Mouse (Mus musculus): ENCODE results near the gene Shroom3. TPM values are rescaled to one million over a fixed set of nuclear protein-coding genes. Genes with fewer than 3 reads are reported as not detected.

Gene Shroom3
- total RNA-seq, 2 experiments from 2014 or later = 1.7 to 2.7 TPM

DNA sequence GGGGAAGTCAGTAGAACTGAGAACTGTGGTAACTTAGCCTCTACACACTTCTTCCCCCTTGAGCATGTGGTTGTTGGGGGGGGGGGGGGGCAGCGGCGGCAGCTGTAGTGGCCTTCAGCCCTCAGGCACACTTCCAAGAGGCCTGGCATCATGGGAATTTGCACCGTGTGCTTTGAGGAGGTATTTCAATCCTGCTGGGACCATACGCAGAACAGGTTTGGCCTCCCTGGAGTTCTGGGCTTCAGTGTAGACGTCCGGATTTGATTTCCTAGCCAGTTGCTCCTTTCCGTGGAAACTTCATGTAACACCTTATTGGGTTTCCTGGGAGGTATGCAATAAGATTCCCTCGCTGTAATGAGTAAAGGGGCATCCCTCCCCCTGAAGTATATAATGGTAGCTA, 105.8 kb downstream of the Shroom3 start:
- DNase-seq (ENCODE audit: extremely low spot score in 1 of 2, low spot score in 1 of 2) = no peak

DNA sequence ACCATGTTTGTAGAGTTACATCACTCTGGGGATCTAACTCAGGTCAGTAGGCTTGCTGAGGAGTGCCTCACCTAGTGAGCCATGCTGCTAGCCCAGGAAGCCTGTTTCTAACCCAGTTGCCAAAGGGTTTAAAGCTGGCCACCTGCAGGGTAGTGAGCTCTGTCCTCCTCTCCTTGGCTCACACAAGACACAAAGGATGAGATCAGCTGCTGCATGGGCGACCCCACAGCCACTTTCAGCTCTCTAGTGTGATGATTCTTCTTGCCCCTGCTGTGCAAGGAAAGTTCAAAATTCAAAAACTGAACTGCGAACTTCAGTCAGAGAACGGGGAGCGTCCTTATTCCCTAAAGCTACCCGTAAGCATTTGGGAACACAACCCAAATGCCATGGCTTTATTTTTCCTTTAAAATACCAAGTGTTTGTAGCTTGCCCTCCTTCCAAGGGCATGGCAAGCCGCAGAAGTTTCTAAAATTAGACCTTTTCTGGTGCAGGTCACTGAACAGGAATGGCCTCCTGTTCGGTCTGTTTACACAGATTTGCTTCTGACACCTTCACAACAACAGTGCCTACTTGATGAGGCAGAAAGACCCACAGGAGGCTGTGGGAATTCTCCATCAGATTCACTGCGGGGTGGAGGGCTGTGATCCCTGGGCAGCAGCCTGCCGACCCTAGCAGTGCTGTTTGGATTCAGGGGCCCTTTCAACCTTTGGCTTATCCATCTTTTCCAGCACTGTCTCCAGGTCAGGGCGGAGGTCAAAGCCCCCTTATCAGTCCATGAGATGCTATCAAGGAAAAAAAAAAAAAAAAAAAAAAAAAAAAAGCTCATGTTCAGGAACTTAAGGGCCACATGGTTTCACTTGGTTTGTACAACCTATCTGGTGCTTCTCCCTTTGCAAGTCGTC, 113.1 kb downstream of the Shroom3 start:
- DNase-seq (ENCODE audit: extremely low spot score in 1 of 2, low spot score in 1 of 2) = no peak

DNA sequence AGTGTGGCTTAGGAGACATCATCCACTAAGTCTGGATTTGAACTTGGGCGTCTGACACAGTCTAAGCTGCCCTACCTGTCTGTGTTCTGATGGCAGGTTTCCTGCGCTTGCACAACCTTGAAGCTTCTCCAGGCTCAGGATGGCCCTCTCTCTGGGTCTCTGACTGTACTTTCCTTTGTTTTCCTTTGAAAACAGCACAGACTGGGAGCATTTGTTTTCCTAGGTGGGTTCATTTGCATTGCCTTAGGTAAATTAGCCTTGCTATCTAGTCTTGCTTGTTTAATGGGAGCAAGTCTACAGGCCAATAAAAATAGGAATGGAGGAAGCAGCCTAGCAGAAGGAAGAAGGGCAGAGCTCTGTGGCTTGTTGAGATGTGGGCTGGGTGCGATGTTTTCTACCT, 114.7 kb downstream of the Shroom3 start:
- no peak for DNase-seq (ENCODE audit: extremely low spot score in 1 of 2, low spot score in 1 of 2)

DNA sequence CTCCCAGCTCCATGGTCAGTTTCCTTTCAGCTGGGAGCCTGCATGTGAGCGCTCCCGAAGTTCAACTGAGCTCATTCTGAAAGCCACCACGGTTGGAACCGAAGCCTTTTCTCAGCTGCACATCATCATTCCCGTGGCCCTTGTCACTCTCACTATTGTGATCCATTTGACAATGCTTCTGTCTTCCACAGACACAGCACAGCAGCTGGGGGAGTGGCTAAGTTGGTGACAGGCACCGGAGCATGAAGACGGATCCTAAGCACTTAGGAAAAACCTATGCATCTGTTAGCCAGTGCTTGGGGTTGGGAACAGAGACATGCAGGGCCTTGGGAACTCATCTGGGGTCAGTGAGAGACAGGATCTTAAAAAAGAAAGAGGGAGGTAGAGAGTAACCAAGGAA, 121.1 kb downstream of the Shroom3 start:
- DNase-seq (ENCODE audit: extremely low spot score in 1 of 2, low spot score in 1 of 2) = no peak

DNA sequence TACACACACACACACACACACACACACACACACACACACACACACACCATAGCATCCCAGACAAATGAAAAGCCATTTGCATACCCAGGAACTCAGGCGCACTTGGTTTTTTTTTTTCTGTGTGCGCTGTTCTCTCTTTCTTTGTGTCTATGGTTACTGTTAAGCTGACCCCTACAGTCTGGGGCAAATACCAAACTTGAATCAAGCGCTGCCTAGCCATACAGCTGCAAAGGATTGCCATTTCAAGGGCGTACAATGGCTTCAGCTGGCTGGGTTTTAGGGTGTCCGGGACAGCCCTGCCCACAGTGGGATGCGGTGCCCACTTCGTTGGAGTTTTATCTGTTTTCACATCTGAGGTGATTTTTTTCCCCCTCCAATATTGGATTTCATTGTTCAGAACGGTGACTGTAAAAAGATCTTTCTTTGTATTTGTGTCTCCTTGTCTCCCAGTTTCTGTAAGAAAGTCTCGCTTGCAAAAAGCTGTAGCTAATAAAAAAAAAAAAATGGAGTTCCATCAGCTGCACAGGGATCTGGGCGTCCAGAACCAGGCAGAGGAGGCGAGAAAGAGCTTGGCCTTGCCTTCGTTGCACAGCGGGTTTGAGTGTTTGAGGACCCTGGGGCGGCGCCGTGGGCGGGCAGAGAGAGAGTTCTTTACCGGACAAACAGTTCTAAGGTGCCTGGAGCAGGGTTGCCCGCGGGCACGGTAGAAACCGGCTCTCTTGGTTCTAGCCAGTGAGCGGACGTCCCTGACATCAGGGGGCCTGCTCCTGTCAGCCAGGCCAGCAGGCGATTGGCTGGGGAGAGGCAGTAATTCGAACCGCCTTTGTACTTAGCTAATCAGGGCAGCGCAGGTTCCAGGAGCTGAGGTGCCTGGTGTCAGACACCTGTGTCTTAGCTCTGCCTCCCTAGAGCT, 125.5 kb downstream of the Shroom3 start:
- DNase-seq (ENCODE audit: extremely low spot score in 1 of 2, low spot score in 1 of 2) = no peak

DNA sequence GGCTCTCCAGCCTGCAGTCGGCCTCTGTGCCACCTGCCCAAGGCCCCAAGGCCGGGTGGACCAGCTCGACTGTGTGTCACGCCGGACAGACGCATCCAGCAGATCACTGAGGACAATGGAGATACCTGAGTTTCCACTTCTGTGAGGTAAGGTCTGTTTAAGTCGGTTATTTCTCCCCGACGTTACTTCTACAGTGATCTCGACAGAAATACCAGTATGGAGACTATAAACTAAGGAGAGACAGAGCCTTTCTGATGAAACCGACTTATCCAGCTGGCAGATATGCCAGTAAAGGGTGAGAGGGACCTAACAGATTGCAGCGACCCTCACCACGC, 126.1 kb downstream of the Shroom3 start:
- no peak for DNase-seq (ENCODE audit: extremely low spot score in 1 of 2, low spot score in 1 of 2)

DNA sequence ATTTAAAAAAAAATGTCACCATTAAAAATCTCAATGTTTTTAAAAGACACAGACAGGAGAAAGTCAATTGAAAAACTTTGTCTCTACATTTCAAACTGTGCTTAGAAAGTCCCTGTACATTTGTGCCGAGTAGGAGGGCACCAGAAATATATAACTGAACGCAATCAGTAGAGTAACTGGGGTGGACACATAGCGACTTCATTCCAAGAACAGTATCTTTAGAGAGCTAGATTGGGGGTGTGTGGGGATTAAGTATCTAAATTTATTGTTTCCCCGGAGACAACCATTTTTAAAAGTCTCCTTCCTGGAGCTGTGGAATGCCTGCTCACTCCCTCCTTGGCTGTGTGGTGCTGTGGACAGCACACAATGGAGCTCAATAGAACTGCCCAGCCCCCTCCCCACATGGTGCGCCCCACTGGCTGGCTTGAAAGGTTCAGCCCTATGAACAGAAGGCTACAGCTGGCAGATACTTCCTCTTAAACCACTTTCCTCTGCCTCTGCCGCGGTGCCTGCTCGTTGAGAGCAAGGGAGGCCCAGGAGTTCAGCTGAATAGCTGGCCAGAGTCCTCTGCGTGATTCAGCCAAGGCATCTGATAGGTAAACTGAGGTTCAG, 127.8 kb downstream of the Shroom3 start:
- no peak for DNase-seq (ENCODE audit: extremely low spot score in 1 of 2, low spot score in 1 of 2)

DNA sequence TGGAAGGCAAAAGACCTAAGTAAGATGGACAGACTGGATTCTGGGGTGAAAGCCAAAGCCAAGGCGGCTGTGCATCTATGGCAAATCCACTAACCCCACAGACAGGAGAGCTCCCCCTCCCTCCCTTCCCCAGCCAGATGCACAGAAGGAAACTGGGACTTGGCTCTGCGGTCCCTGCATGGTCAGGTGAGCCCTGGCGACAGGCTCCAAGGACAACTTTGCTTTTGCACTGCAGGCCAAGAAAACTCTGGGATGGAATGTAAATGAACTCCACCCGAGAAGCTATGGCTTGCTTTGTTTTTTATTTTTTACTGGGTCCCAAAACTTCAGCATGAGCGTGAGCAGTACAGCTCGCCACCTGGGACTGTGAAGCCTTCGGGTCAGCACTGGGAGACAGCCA, 128.5 kb downstream of the Shroom3 start:
- no peak for DNase-seq (ENCODE audit: extremely low spot score in 1 of 2, low spot score in 1 of 2)

DNA sequence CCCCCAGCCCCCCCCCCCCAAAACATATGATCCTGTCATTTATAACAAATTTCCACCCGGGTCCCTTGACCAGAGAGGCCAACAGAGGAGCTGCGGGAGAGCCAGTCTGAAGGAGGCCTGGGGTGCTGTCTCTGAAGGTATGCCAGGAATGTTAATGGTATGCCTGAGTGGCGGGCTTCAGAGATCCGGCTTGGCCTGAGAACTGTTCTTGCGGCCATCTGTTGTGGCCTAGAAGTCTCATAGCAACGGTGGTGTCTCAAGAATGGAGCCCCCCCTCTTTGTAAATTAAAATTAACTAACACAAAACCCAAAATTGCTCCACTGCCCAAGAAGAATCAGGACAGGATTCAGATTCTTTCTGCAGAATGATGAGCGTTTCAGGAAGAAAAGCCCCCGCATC, 129.7 kb downstream of the Shroom3 start:
- DNase-seq (ENCODE audit: extremely low spot score in 1 of 2, low spot score in 1 of 2) = no peak

DNA sequence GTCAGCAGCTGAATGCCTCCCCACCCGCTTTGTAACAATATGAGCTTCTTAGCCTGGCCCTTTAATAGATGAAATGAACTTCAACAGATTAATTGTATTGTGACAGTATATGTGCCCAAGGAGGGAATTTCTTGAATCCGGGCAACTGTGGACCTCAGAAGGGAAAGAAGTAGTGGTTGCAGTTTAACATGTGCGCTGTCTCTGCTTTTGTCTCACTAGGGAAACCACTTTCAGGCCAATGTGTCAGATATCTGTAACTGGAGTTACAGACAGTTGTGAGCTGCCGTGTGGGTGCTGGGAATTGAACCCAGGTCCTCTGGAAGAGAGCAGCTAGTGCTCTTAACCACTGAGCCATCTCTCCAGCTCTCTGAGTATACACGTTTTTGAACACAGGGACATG, 130.3 kb downstream of the Shroom3 start:
- no peak for DNase-seq (ENCODE audit: extremely low spot score in 1 of 2, low spot score in 1 of 2)

DNA sequence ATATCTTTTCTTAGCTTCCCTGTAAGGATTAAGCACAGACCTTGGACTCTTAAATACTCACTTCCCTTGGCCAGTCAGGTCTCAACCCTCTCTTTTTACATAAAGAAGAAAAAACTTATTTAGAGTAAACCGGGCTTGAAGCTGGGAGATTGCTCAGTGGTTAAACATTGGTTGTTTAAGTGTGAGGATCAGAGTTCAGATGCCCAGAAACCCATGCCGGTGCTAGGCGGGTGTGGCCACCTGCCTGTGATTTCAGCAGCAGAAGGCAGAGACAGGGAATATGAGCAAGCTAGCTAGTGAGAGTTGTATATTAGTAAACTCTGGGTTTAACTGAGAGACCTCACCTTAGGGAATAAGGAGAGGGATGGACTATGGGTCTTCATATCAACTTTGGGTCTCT, 131.4 kb downstream of the Shroom3 start:
- DNase-seq (ENCODE audit: extremely low spot score in 1 of 2, low spot score in 1 of 2) = no peak

DNA sequence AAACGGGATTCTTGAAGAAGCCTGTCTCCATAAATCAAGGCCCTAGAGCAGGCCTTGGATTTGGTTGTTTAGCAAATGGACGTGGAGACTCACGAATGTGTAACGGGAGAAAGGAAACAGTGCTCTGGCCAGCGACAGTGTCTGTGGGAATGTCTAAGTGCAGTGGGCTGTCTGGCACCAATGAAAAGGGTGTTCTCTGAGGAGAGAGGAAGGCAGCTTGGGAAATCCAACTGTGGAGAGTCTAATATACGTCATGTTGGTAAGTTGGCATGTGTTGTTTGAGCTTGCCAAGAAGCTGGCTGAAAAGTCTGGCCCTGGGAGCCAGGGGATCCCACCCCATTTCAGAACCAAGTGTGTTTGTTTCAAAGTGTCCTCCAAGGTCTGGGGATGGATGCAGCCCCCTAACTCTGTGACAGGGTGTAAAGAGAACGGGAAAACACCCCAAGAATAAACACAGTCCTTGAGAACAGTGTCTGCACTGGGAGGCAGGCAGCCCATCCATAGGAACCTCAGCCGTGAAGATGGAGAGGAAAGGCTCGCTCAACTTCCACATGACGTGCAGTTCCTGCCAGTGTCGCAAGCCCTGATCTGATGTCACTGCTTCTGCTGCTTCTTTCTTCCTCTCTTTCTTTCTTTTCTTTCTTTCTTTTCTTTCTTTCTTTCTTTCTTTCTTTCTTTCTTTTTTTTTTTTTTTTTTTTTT, 134.0 kb downstream of the Shroom3 start:
- DNase-seq (ENCODE audit: extremely low spot score in 1 of 2, low spot score in 1 of 2) = no peak

DNA sequence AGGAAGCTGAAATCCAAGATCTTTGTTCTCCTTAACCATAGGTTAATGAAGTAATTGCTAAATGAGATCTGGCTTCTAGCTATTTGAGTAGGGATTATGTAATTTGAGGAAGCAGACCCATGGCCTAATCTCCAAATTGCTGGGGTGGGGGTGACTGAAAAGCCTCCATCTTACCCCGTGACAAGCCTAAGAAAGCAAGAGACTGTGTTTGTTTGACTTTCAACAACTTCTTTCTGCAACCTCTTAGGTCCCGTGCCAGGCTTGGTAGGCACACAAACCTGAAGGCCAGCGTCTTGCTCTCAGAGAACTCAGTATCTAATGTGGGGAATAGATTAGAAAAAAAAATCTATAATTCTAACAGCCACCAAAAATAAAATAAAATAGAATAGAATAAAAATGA, 138.1 kb downstream of the Shroom3 start:
- no peak for DNase-seq (ENCODE audit: extremely low spot score in 1 of 2, low spot score in 1 of 2)

DNA sequence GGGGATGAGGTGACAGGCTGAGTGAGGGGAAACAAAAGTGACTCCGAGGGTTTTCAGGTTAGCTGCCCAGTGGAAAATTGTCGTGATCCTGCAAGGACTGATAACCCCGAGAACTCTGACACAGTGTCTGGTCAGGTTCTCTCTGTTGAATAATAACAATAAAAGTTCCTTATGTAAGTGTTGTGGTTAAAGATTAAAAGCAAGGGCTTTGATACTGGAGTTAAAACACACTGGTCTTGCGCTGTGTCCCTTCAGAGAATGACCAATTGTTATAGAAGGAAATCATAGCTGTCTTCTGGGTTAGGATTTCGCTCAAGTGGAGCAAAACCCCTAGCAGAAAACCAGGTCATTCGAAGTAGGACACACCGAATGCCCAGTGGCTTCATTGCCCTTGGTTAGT, 140.3 kb downstream of the Shroom3 start:
- no peak for DNase-seq (ENCODE audit: extremely low spot score in 1 of 2, low spot score in 1 of 2)

DNA sequence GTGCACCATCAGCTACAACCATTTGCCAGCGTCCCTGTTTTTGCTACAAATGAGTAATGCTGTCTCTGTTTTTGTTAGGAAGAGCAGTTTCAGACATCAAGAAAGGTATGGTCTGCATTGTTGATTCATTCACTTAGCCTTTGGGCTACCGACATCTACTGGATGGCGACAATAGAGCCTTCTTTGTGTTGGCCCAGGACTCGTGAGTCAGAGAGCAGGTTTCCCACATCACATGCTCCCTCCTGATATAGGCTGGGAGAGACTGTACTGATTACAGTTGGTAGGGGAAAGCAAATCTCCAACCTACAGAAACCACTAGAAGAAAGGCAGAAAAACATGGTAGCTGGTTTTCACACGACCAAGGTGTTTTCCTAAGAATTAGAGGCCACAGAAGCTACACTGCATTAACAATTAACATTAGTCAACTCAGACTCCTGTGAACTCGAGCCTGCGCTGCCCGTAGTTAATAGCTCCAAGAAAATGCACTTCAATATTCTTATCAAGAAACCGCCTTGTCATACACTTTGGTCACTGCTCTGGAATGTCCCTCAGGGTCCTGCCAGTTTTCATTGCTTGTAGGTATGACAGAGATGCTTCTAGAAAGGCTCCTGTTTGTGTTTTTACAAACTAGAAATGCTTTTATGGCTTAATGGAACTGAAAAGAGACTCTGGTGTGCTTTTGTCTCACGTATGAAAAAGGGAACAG, 141.2 kb downstream of the Shroom3 start:
- DNase-seq (ENCODE audit: extremely low spot score in 1 of 2, low spot score in 1 of 2) = no peak

DNA sequence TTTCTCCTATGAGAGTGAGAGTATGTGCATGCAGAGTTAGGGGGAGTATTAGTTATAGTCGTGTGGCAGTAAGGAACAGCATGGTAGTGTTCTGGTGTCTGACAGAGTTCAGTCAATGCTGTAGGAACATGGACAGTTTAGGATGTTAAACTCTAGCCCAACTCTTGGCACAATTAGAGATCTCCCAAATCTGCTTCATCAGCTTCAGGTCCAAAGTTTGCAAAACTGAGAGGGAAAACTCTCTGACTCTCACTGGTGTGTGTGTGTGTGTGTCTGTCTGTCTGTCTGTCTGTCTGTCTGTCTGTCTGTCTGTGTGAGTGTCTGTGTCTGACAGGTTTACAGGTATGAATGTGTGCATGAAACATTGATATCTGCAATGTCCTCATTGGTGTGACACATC, 147.2 kb downstream of the Shroom3 start:
- DNase-seq (ENCODE audit: extremely low spot score in 1 of 2, low spot score in 1 of 2) = no peak

DNA sequence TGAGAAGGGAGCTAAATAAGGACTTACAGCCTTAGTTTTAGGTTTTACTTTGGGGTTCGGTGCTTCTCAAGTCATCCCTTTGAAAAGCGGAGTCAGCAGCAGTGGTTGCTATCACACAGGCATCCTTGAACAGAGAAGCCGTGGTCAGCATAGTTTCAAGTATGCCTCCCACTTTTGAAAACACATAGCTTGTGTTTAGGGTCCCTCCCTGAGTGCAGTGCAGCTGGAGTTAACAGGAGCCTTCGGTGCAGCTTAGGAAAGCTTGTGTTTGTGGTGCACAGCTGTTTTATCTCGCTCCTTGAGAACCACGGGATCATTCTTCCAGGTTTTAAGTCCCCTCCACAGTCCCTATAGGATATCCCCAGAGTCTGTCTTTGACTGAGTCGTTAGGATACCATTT, 151.3 kb downstream of the Shroom3 start:
- no peak for DNase-seq (ENCODE audit: extremely low spot score in 1 of 2, low spot score in 1 of 2)

DNA sequence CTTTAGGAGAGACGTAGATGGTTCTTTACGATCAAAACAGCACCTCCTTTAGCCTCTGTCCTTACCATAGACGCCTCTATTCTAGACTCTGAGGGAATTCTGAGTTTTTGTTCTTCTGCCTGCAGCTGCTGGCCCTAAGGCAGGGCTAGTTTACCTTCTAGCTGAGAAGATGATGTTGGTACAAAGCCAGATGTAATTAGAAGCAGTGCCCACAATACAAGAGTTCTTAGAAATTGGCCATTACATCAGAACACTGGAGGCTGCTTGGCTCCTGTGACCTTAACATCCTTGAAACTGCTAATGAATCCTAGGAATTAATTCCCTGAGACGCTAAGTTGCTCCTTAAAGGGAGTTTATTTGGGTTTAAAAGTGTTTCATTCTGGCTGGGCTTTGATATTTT, 154.1 kb downstream of the Shroom3 start:
- no peak for DNase-seq (ENCODE audit: extremely low spot score in 1 of 2, low spot score in 1 of 2)

DNA sequence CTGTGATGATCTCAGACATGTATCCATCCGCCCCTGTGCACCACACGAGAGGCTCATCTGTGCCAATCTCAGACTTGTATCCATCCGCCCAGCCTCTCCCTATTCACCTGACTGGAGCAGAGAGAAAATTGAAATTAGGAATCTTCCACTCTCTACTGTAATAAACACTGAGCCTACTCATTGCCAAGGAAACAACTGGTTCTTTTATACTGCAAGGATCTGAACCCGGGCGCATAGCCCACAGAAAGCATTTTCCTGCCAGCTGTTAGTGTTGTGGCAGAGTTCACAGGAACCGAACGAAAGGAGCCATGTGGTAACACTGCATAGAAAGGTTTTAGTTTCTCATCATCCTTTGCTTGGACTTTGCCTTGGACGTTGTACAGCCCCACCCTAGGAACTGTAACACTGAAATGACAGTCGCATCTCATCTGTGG, 155.1 kb downstream of the Shroom3 start:
- DNase-seq (ENCODE audit: extremely low spot score in 1 of 2, low spot score in 1 of 2) = no peak

DNA sequence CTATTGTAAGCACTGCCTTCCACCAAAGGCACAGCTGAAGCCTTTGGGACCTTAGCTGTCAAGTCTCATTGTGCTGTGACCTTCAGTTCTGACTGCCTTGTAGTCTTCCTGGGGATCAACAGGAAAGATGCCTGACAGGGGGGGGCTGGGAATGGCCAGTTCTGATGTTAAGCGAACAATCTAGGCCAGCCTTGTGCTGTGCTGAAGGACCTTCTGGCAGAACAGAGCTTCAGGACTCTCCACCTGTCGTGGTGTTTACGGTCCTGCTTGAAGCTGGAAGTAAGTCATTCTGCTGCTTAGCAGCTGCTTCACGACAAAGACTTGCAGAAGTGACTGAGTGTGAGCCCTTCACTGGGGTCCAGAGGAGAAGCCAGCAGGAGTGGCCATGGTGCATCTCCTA, 156.1 kb downstream of the Shroom3 start:
- DNase-seq (ENCODE audit: extremely low spot score in 1 of 2, low spot score in 1 of 2) = no peak

Measured in layer of hippocampus, postnatal 25 days (tissue).